Mouse (Mus musculus): ENCODE data around the gene Gm5460.

DNA sequence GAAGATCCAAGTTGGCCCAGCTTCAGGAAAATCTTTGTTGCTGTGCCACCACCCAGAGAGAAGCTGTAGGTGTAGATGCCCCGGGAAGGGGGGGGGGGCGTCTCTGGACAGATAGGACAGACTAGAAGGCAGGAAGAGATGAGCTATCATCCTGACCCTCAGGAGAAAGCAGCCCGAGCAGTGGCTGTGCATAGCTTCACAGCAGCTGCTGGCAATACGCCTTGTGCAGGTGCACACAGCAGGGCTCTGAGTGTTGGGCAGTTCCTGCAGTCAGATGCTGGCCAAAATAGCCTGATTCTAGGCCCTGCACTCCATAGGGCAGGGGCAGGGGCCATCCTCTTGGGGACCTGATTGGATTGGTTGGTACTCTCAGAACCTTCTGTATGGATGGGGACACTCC is 70.2 kb downstream of the Gm5460 start:
- TF ChIP-seq CTCF (IDR thresholded peaks at IDR 0.05; ENCODE audit: low read depth): no peak
- TF ChIP-seq EP300 (optimal IDR thresholded peaks at IDR 0.05): no peak
